Mouse (Mus musculus) liver, embryonic 14.5 days (tissue): ENCODE results near the gene Hist1h2ak. TPM values are rescaled to one million over a fixed set of nuclear protein-coding genes. Genes with fewer than 3 reads are reported as not detected.
A peak's percentile ranks its signal among the peaks of the same experiment; 100 is the strongest.

Experiments used
- ATAC-seq: fragments of 200-750 bp; cut with Nextera tagmentation; 2 replicates; pipeline ENCODE4 v1.8.0; 2017; ENCODE audit warnings: moderate number of reproducible peaks, mild to moderate bottlenecking, moderate library complexity; ENCODE audit not compliant: insufficient read depth
- DNase-seq, 3 experiments: peaks; one replicate each; pipeline ENCODE4 v3.0.0-alpha.2; 2012 to 2013; ENCODE audit warnings: low read depth in 3 of 3, low spot score in 3 of 3
- H3K27ac ChIP-seq: fragments of 300-500 bp; sonication (generic); 2 replicates; pipeline ENCODE4 v1.5.1; 2014; ENCODE audit warnings: moderate library complexity, mild to moderate bottlenecking, control low read depth, inconsistent platforms
- H3K27me3 ChIP-seq: fragments of 300-500 bp; sonication (generic); 2 replicates; pipeline ENCODE4 v1.6.1; 2014; ENCODE audit warnings: mild to moderate bottlenecking, low read length, moderate library complexity; ENCODE audit not compliant: control insufficient read depth, insufficient read depth
- H3K36me3 ChIP-seq: fragments of 300-500 bp; sonication (generic); replicated peaks from 2 replicates; pipeline ENCODE4 v1.6.1; 2014; ENCODE audit warnings: low read depth; ENCODE audit not compliant: control insufficient read depth, insufficient read depth
- H3K4me1 ChIP-seq, 2 experiments: fragments of 200-500 bp in 1 of 2; fragments of 300-500 bp in 1 of 2; sonication (generic) in 1 of 2; replicated peaks; 2 replicates each; pipeline ENCODE4 v1.6.1; 2012 to 2014; ENCODE audit warnings: antibody characterized with exemption in 1 of 2, inconsistent platforms in 1 of 2, low read length in 1 of 2; ENCODE audit not compliant: control insufficient read depth in 2 of 2, insufficient read depth in 2 of 2
- H3K4me2 ChIP-seq: fragments of 300-500 bp; sonication (generic); 2 replicates; pipeline ENCODE4 v1.6.1; 2014; ENCODE audit warnings: low read depth, mild to moderate bottlenecking, control low read depth, moderate library complexity
- H3K4me3 ChIP-seq, 2 experiments: fragments of 200-500 bp in 1 of 2; fragments of 300-500 bp in 1 of 2; sonication (generic) in 1 of 2; 2 replicates each; pipeline ENCODE4 v1.5.1; 2012 to 2014; ENCODE audit warnings: low read depth in 2 of 2, low read length in 2 of 2, mild to moderate bottlenecking in 2 of 2, control low read depth in 1 of 2, inconsistent platforms in 1 of 2, moderate library complexity in 1 of 2; ENCODE audit not compliant: insufficient read depth in 1 of 2
- H3K9ac ChIP-seq: fragments of 300-500 bp; sonication (generic); replicated peaks from 2 replicates; pipeline ENCODE4 v1.6.1; 2014; ENCODE audit warnings: mild to moderate bottlenecking, control low read depth, moderate library complexity
- H3K9me3 ChIP-seq: fragments of 300-500 bp; sonication (generic); 2 replicates; pipeline ENCODE4 v1.6.1; 2016; ENCODE audit warnings: low read length, mixed read lengths; ENCODE audit not compliant: control insufficient read depth
- CTCF ChIP-seq: IDR thresholded peaks from 2 replicates; pipeline ENCODE4 v1.5.1; 2016; ENCODE audit warnings: antibody characterized with exemption, low read depth, control low read depth
- EP300 ChIP-seq: IDR thresholded peaks from 2 replicates; pipeline ENCODE4 v1.6.1; 2016; ENCODE audit warnings: antibody characterized with exemption, low read depth
- WGBS: fragments of 180-500 bp; shearing (Covaris S2); extraction: QIAGEN DNeasy Blood & Tissue Kit; methylation state at CpG from one replicate; pipeline ENCODE4 v1.1.7; 2014; ENCODE audit not compliant: insufficient replicate concordance; 5-methylcytosine and 5-hydroxymethylcytosine counted together
- polyA plus RNA-seq, 2 experiments: library from polyadenylated mRNA; depleted of rRNA in 1 of 2; stranded (reverse) in 1 of 2; unstranded in 1 of 2; fragments of >200 nt; fragmentation: Nextera tagmentation in 1 of 2; extraction: Ambion mirVana in 1 of 2; gene quantifications; 2 replicates each; pipeline versions ENCODE4 v1.2.1 to v1.2.3; 2012 to 2014

Hist1h2ak gene
- polyA plus RNA-seq, 2 experiments, result 11.6 to 61.7 TPM

GRCm38 (mm10) chr13:21734010-21734905, 19.4 kb downstream of the Hist1h2ak start:
- ATAC-seq, result peak; percentile 60
- Histone ChIP-seq H3K9ac (peak overlapping the region; percentile 90), H3K27ac (peak overlapping the region; percentile 92), H3K36me3 (no peaks in the 10 kb centered on the region), H3K4me2 (peak overlapping the region; percentile 76), H3K4me1 (peaks cover 0 to 7% of the 10 kb centered on the region in 2 experiments; a peak in 3 of 4 replicates), H3K4me3 (peak overlapping the region; percentile 56 to 59), H3K9me3 (no peaks in the 10 kb centered on the region), H3K27me3 (no peaks in the 10 kb centered on the region)
- peak; percentile 82 to 84 (median 82) for DNase-seq
- WGBS, result 1% methylated on average over 21 of the region's 21 CpGs
- TF ChIP-seq EP300, result 0 out of 2 replicates have a peak, but pooled peaks have one; percentile 38
- peak; percentile 93 for TF ChIP-seq CTCF

DNA sequence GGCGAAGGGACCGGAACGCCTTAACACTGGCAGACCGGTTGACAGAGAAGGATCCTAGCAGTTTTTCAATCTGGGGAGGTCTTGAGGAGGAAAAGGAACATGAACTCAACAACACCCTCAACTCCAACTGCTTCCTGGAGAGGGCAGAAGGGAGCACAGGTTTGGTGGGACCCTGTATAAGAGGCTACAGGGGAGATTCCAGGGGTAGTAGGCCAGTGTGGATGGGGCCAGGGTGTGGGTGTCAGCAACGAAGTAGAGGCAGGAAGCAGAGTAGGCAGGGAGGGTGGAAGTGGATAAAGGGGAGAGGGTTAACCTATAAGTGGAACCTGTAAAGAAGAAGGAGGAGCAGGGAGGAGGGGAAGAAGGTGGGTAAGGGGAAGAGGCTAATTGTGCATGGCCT, 20.2 kb downstream of the Hist1h2ak start:
- DNase-seq, result no peak
- H3K4me3 ChIP-seq, result no peak overlapping the region
- H3K4me2 ChIP-seq, result no peak overlapping the region; the same call in 1 of the 2 replicates
- no peaks in the 10 kb centered on the region for H3K27me3 ChIP-seq
- peaks cover 0 to 7% of the 10 kb centered on the region in 2 experiments; a peak in 3 of 4 replicates for H3K4me1 ChIP-seq
- H3K9ac ChIP-seq, result peak overlapping the region; percentile 90
- H3K9me3 ChIP-seq, result no peaks in the 10 kb centered on the region
- peak; percentile 40 for TF ChIP-seq CTCF
- no peak for TF ChIP-seq EP300
- H3K36me3 ChIP-seq, result no peaks in the 10 kb centered on the region
- peak overlapping the region; percentile 92 for H3K27ac ChIP-seq
- 77% methylated on average over 5 of the region's 5 CpGs for WGBS
- no peak for ATAC-seq

- Histone ChIP-seq H3K27ac (no peak overlapping the region), H3K4me3 (no peak overlapping the region), H3K9me3 (no peaks in the 10 kb centered on the region), H3K9ac (no peak overlapping the region), H3K4me1 (peaks cover 0 to 7% of the 10 kb centered on the region in 2 experiments; a peak in 3 of 4 replicates), H3K36me3 (no peaks in the 10 kb centered on the region), H3K27me3 (no peaks in the 10 kb centered on the region), H3K4me2 (no peak overlapping the region)
- TF ChIP-seq CTCF, result no peak
- TF ChIP-seq EP300, result no peak
- 69% methylated on average over 1 of the region's 1 CpGs for WGBS
- DNase-seq (no peak), ATAC-seq (no peak)
Observed at GRCm38 (mm10) chr13:21729544-21729943, 24.1 kb downstream of the Hist1h2ak start.

GRCm38 (mm10) chr13:21727948-21728572, 25.6 kb downstream of the Hist1h2ak start:
- Histone ChIP-seq H3K4me1 (no peaks in the 10 kb centered on the region; a peak in 2 of 4 replicates), H3K9ac (no peak overlapping the region), H3K27me3 (no peaks in the 10 kb centered on the region), H3K4me2 (no peak overlapping the region), H3K4me3 (no peak overlapping the region), H3K27ac (no peak overlapping the region), H3K36me3 (no peaks in the 10 kb centered on the region), H3K9me3 (no peaks in the 10 kb centered on the region)
- TF ChIP-seq CTCF (no peak), EP300 (0 out of 2 replicates have a peak, but pooled peaks have one; percentile 13)
- ATAC-seq (no peak), DNase-seq (no peak)
- 31% methylated on average over 11 of the region's 11 CpGs for WGBS
